Mouse (Mus musculus) embryonic fibroblast, embryonic 13.5 days (primary cell): ENCODE results near the gene Gm28048. TPM values are rescaled to one million over a fixed set of nuclear protein-coding genes. Genes with fewer than 3 reads are reported as not detected.

ENCODE experiments used
- H3K27ac ChIP-seq: 2 replicates; pipeline ENCODE4 v1.5.1; 2012; ENCODE audit warnings: low read length, control low read depth, inconsistent platforms; ENCODE audit not compliant: insufficient read depth
- H3K4me1 ChIP-seq: 2 replicates; pipeline ENCODE4 v1.6.1; 2011; ENCODE audit warnings: low read length; ENCODE audit not compliant: control insufficient read depth, insufficient read depth
- H3K4me3 ChIP-seq: 2 replicates; pipeline ENCODE4 v1.5.1; 2011; ENCODE audit warnings: mild to moderate bottlenecking, control low read depth, low read length; ENCODE audit not compliant: insufficient read depth
- CTCF ChIP-seq: IDR thresholded peaks from 2 replicates; pipeline ENCODE4 v1.5.1; 2011; ENCODE audit warnings: mild to moderate bottlenecking, control low read depth, low read length, moderate library complexity, borderline replicate concordance; ENCODE audit not compliant: insufficient read depth
- POLR2A ChIP-seq: IDR thresholded peaks from 2 replicates; pipeline ENCODE4 v1.6.1; 2011; ENCODE audit warnings: low read depth, mild to moderate bottlenecking, control low read depth, low read length, moderate library complexity
- polyA plus RNA-seq: library from polyadenylated mRNA; stranded (reverse); fragments of >200 nt; gene quantifications from 2 replicates; pipeline ENCODE4 v1.2.4, GENCODE M21; 2011; ENCODE audit warnings: low read depth; ENCODE audit not compliant: missing spikeins, insufficient read length

Gene Gm28048
- polyA plus RNA-seq, 1 experiment: 14.1 TPM

DNA sequence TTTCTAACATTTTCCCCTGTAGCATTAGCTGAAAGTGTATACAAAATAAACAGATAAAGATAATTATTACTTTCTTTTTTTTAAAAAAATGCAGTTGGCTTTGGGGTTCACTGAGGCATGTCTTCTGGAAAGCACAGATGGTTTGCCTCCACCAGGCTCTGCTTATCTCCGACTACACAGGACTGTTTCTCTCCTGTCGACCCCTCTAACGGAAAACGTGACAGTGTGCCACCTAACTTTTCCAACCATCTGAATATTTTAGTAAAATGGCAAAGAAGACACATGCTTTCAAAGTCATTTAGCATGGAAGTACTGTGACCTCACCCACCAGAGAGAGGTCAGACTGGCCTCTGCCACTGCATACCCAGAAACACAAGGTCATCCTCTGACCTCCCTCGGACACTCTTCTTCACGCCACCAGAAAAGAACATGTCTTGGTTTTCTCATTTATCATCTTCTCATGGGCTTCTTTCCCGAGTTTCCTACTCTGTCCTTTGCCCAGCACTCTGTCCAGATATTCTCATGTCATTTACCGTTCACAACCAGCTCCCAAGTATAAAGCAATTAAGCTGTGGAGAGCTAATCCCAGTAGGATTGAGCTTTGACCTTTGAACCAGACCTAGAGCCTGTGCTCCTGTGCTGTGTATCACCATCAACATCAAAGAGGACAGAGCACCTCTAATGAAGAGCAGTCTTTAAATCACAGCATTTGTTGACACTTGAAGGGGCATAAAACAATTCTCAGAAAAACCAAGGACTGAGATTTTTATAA lies 134.7 kb downstream of the Gm28048 start:
- H3K4me3 ChIP-seq: no peak overlapping the region

DNA sequence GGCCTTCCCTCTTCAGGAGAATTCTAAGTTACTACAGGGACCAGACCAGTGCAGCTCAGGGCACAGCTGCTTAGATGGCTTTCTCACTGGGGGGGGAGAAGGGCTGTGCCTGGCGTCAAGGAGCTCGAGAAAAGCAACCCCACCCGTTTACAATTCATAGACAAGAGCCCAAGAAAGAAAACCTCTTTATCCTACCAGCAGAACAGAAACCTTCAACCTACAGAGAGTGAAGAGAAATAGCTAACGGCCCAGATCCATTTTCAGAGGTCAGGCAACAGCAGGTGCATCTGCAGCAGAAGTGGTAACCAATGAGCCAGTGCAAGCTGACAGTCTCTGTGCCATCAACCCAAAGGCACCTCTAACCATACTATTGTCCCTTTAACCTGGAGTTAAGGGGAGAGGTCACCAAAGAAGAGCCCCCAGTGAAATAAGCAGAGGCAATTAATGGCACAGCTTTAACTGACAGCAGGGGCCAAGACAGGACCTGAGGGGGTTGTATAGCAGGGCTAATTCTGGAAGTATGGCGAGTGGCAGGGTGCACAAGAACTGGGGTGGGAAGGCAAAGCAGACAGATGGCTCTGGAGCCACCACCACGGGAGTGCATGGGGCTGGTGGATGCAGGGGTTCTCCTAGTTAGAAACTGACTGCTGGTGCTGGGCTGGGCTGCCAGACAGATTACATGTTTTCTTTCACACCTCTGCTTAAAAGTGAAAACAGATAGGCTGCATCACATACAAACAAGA lies 135.6 kb downstream of the Gm28048 start:
- Histone ChIP-seq H3K27ac (no peak overlapping the region), H3K4me3 (no peak overlapping the region), H3K4me1 (peaks cover 25% of the 10 kb centered on the region)
- TF ChIP-seq POLR2A (no peak), CTCF (no peak)

More for the DNA sequence above, 134.7 kb downstream of the Gm28048 start:
- Histone ChIP-seq H3K4me1 (peaks cover 27% of the 10 kb centered on the region), H3K27ac (no peak overlapping the region)
- TF ChIP-seq POLR2A (no peak), CTCF (no peak)

DNA sequence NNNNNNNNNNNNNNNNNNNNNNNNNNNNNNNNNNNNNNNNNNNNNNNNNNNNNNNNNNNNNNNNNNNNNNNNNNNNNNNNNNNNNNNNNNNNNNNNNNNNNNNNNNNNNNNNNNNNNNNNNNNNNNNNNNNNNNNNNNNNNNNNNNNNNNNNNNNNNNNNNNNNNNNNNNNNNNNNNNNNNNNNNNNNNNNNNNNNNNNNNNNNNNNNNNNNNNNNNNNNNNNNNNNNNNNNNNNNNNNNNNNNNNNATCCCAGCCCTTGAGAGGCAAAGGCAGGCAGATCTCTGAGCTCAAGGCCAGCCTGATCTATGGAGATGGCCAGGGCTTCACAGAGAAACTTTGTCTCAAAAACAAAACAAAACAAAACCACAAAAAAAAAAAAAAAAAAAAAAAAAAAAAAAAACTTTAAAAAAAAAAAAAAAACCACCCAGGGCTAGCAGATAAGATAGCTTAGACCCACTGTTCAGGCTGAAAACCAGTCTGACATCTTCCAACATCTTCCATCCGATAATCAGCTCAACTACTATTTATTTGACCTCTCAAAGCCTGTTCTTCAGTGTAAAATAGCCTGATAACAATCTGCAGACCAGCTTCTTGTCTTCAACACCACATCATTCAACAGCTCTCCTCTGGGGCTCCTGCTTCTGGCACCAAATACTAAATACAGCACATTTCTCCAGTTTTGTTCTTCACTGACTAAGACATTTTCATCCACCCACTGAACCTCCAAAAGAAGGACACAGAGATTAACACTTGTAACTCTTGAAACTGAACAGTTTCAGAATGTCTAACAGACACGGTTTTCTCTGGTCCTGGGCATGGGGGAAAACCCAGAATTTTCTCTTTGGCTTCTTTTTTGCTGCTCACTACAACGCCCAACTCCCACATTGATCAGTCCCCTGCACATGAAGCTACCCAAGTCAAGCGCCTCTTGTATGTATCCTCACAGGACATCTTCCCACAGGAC lies 136.9 kb downstream of the Gm28048 start:
- H3K4me1 ChIP-seq: peaks cover 30% of the 10 kb centered on the region
- H3K4me3 ChIP-seq: no peak overlapping the region
- TF ChIP-seq CTCF: no peak
- H3K27ac ChIP-seq: peak overlapping the region; percentile 32

DNA sequence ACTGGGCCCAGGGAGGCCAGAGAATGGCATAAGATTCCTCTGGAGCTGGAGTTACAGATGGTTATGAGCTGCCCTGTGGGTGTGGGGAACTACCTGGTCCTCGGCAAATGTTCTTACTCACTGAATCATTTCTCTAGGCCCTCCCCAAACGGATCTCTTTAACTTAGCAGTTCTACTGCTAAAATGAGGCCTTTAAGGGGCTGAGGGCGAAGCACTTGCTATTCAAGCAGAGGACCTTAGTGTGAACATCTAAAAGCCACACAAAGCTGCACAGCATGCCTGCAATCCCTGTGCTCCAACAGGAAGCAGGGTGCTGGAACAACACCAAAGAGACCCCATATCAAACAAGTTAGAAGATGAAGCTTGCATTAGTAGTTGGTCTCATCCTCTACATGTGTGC lies 142.4 kb downstream of the Gm28048 start:
- TF ChIP-seq POLR2A (no peak), CTCF (no peak)
- no peak overlapping the region for H3K27ac ChIP-seq
- H3K4me1 ChIP-seq: peaks cover 16% of the 10 kb centered on the region
- no peak overlapping the region for H3K4me3 ChIP-seq

DNA sequence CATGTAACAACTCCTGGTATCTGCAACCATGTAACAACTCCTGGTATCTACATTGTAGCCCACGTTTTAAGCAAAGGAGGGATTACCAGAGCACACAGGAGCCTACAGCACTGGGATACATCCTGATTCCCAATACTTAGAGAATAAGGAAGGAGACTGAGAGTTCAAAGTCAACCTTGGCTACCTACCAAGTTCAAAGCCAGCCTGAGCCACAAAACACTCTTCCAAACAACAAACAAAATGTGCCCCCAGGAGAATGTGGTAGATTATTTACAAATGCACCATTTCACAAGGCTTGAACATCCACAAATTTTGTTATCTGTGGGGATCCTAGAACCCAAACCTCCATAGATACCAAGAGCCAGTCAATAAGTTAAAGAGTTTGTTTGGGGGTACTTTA lies 143.5 kb downstream of the Gm28048 start:
- TF ChIP-seq CTCF (no peak), POLR2A (no peak)
- Histone ChIP-seq H3K4me1 (peaks cover 12% of the 10 kb centered on the region; the same call in 1 of the 2 replicates), H3K4me3 (no peak overlapping the region), H3K27ac (no peak overlapping the region)

DNA sequence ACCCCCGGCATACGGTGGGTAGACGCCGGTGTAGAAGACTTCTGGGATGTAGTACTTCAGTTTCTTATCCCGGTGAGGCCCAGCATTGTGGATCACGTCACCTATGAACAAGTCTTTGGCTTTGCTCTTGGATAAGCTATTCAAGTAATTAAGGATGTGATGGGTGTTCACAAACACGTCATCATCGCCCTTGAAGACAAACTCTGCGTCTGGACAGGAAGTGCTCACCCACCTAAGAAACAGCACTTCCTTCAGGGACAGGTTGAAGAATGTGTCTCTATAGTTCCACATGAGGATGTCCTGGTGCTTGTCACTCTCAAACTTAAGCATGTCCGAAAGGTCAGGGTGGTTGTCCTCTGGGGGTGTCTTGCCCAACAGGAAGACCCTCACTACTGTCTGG lies 145.6 kb downstream of the Gm28048 start:
- Histone ChIP-seq H3K4me3 (no peak overlapping the region), H3K27ac (no peak overlapping the region), H3K4me1 (peaks cover 5% of the 10 kb centered on the region; the same call in 1 of the 2 replicates)
- TF ChIP-seq CTCF (no peak), POLR2A (no peak)

DNA sequence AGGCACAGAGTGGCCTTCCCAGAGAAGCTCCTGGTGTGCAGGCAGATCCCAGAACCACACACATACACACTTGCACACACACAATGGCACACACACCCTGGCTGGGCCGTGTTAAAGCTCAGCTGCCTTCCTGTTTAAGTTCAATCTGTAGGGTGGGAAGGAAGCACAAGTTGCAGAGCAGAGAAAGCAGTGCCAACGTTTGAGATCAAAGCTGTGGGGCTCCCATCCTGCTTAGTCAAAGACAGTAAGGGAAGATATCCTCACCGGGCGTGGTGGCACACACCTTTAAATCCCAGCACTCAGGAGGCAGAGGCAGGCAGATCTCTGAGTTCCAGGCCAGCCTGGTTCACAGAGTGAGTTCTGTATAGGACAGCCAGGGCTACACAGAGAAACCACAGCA lies 149.3 kb downstream of the Gm28048 start:
- Histone ChIP-seq H3K27ac (no peak overlapping the region), H3K4me1 (peaks cover 9% of the 10 kb centered on the region), H3K4me3 (no peak overlapping the region)
- TF ChIP-seq POLR2A: no peak
- no peak for TF ChIP-seq CTCF

DNA sequence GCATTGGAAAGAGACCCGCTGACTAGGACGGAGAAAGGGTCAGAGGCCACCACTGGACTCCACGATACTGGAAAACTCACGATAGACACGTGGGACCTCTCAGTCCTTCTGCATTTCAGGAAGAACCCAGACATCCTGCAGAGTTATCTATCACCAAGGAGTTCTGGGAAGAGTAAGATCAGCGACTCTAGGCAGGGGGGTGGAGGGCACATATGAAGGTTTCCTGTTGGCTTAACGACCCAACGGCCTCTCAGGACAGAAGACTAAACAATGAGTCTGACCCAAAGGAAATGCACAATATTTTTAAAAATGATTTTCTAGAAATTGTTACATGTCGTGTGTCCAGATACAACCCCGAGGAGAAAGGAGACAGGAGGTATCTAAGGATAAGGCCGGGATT lies 150.0 kb downstream of the Gm28048 start:
- no peak overlapping the region for H3K4me3 ChIP-seq
- TF ChIP-seq POLR2A: no peak
- no peak for TF ChIP-seq CTCF
- no peak overlapping the region for H3K27ac ChIP-seq
- peaks cover 9% of the 10 kb centered on the region for H3K4me1 ChIP-seq

DNA sequence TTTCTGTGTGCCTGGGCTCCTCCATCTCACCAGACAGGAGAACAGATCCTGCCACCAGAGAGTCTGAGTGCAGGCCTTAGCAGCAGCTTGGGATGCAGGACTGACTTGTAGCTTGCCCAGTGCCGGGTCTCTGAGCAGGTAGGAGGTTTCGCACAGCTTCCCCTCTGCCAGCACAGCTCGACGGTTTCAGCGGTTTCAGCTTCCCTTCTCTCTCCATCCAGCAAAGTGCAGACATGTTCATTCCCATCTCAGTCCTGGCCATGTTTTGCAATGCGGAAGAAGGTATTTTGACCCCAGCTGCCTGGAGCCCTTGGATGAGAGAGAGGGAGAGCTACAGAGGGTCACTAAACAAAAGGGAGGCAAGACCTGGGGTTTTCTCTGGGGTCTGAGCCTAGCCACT lies 151.2 kb downstream of the Gm28048 start:
- TF ChIP-seq CTCF: no peak
- TF ChIP-seq POLR2A: no peak
- Histone ChIP-seq H3K27ac (peak overlapping the region; percentile 44), H3K4me3 (no peak overlapping the region), H3K4me1 (peaks cover 9% of the 10 kb centered on the region)

DNA sequence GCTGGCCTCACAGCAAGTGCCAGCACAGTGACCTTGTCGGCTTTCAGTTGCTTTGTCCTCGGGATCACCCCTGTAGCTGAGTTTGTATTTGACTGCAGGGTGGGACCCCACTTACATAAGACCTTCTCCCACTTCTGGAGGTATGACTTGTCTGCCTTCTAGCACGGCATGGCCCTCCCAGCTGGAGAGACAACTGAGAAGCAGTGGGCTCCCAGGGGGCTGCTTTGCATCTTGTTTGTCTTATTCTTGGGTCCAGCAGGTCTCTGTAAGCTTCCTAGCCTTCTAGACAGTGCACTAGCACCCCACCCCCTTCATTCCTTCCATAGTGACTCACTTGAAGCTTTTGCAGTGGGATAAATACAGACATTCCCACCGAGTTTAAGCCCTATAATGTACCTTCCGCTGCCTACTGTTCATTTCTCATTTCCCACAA lies 151.7 kb downstream of the Gm28048 start:
- Histone ChIP-seq H3K4me1 (peaks cover 9% of the 10 kb centered on the region), H3K27ac (peak overlapping the region; percentile 67), H3K4me3 (no peak overlapping the region)
- no peak for TF ChIP-seq POLR2A
- TF ChIP-seq CTCF: no peak
